Mouse (Mus musculus) retina, postnatal 7 days (tissue): ENCODE measurements around the gene Ttc21a.
"Not testable (repeated sequence)": the region's sequence is repeated elsewhere in the genome, so short reads cannot be mapped to it uniquely, and the experiment has no call there.

Experiments
- DNase-seq: peaks from one replicate; pipeline ENCODE4 v3.0.0-alpha.2; 2012; ENCODE audit warnings: low read depth, low spot score

The Ttc21a gene

DNA sequence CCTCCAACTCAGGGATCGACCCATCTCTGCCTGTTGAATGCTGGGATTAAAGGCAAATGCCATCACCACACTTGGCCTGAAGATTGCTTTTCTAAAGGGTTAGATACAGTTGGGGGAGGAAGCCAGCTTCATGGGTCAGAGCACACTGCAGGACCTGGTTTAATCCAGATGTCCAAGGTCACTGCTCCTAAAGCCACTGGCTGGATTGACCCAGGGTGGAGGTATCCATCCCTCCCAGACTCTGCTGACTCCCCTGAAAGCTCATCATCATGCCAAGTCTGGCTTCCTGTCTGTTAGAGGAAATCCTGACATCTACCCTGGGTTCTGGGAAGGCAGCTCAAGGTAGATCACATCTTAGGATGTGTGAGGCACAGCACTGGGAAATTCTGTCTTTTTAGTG, 61.4 kb downstream of the Ttc21a start:
- DNase-seq = no peak

DNA sequence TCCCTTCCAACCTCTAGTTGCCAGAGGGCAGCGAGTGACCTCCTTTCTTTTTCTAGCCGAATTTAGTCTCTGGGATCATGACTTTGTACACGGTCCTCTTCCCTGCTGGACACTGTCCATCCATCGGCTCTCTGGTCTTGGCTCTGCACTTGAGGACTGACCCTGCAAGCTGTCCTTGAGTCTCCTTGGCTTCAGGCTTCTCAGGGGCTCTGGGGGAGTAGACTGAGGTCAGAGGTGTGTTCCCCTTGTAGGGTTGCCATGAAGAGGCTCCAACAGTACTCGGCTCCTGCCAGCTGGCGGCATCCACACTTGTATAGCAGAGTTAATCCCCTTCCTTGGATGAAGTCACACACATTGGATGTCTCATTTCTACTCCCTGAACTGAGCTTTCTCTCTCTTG, 62.2 kb downstream of the Ttc21a start:
- no peak for DNase-seq

DNA sequence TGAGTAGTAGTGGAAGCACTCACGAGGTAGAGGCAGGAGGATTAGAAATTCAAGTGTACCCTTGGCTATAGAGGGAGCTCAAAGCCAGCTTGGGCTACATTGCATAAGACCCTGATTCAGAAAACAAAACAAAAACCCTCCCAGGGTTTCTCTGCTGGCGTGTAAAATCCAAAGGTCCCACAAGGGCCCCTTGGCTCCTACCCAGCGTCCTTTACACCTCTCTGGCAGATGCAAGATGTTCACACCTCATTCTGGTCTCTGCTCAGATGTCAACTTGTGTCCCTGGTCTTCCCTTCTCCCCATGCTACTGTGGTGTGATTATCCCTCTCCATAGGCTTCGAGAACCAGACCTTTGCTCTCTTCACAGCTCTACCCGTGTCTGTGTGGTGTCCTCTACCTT, 63.4 kb downstream of the Ttc21a start:
- no peak for DNase-seq

DNA sequence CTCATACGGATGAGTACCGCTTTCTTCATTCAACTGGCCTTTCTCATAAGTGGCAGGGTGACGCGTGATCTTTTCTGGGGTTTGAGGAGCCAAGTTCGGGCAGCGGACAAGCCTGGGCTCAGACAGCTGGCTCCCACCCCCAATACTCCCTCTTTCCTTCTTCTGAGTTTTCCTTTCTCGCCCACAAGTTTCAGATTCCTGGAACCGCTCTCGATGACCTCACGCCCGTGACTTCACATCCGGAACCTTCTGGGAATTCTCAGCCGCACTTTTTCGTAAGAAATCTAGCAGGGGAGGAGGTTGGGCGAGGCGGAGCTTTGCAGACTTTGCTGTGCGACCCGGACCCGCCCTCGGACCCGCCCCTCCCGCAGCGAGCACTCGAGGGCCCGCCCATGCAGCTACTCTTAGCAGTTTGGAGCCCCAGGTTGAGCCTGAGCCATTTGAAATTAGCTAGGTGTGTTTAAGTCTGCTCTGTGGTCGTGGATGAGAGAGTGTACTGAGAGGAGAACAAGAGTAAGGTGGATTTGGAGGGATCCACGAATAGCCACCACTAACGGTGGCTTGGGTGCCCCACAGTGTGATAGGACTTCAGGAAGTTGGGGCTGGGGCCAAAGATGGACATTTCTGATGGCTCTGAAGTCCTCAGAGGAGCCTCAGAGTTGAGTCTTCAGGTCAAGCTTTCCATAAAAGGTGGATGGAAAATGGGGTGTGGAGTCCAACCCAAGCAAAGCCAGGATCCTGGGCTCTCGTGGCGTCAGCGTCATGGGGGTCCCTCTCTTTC, 64.7 kb downstream of the Ttc21a start:
- no peak for DNase-seq

DNA sequence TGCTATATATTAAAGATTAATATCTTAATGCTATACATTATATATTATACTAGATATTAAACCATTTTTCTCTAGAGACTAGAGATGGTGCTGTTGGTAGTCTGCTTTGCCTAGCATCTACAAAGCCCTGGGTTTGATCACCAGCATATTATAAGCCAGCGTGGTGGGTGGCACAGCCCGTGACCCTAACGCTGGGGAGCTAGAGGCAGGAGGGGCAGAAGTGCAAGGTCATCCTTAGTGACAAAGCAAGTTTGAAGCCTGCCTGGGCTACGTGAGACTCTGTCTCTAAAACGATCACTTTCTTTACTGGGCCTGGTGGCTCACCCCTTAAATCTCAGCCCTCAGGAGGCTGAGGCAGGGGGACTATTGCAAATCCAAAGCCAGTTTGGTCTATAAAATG, 65.5 kb downstream of the Ttc21a start:
- DNase-seq = no peak

DNA sequence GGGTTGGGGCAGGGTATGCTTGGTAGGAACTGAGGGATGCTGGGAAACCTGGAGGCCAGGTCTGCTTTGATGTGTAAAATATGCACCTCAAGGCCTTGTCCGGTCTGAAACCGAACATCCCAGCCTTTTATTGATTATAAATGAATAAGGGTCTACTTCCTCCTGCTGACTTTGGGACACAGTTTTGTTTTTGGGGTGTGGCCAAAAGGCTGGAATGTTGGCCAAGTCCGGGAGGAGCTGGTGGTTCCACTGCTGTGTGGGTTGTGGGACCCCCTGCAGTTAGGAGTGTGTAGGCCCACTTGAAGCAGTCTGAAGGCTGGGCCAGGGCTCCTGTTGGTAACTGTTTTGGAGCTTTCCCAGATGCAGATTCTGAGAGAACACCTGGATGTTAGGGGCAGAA, 68.5 kb downstream of the Ttc21a start:
- no peak for DNase-seq

DNA sequence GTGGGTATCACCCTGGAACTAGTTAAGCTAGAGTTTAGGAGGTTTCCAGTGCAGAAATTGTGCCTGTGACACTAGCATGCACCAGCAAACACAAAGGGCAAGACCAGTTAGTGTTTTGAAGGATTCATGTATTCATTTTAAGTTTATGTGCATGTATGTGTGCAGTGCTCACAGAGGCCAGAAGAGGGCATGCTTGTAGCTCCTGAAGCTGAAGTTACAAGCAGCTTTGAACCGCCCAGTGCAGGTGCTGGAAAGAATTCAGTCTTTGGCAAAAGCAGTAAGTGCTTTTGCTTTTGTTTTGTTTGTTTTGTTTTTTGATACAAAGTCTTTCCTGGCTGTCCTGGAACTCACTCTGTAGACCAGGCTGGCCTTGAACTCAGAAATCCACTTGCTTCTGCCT, 70.4 kb downstream of the Ttc21a start:
- no peak for DNase-seq

DNA sequence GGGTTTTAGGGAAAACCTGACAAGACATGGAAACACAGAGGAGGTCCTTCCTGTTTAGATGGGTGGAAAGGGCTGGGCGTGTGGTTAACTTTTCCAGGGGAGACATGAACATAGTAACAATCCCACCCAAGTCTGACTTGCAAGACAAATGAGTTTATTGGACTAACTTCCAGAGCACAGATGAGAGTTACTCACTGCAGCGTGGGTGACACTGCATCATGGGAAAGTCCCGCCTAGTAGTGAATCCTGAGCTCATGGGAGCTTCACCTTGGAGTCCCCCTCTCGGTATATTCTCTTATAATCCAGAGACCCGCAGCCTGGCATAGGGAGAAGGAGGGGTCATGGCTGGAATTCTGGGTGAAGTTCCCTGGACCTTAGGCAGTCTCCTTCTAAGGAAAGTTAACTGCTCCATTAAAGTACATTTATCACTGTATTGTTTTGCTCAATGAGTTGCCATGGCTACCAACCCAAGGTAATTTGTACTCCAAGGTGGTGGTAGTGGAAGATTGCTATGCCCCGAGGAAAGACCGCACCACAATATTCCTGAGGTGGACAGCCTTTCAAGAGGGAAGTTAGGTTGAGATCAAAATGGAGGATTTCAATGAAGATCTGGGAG, 71.9 kb downstream of the Ttc21a start:
- no peak for DNase-seq

DNA sequence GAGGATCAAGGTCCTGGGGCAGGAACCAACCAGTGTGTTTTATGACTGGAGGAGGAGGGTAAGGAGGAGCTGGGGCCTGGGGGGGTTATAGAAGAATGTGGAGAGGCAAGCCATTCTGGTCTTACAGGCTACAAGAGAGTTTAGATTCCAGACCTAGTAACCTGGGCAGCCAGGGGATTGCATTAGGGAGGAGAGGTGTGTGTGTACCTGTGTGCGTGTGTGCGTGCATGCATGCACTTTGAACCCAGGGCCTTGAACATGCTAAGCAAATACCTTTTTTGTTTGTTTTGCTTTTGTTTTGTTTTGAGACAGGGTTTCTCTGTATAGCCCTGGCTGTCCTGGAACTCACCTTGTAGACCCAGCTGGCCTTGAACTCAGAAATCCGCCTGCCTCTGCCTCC, 72.5 kb downstream of the Ttc21a start:
- no peak for DNase-seq

DNA sequence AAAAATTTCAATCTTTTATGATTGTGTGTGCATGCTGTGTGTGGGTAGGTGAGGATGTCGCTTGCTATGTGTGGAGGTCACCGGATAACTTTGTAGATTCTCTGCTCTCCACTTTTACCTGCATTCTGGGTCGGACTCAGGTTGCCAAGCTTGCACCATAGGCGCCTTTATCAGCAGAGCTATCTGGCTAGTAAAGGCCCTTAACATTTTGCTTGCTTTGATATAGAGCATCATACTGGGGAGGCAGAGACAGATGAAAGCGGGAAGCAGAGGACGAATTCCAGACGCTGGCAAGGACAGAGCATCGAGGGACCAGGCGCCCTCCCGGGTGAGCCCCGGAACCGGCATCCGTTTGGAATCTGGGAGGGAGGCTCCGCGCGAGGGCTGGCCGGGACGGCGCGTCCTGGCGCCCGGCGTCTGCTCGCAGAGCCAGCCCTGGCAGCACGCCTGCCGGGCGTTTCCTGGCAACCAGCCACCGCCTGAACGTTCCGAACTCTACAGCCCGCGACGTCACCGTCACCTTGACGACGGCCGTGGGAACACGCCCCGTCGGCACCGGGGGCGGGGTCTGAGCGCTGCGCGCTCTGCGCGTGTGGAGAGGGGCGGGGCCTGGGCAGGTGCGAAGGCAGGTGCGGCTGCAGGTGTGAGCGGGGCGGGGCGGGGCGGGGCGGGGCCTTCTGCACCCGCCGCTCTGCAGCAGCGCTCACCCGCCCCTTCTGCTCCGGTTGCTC, 73.5 kb downstream of the Ttc21a start:
- DNase-seq = peak; percentile 89

DNA sequence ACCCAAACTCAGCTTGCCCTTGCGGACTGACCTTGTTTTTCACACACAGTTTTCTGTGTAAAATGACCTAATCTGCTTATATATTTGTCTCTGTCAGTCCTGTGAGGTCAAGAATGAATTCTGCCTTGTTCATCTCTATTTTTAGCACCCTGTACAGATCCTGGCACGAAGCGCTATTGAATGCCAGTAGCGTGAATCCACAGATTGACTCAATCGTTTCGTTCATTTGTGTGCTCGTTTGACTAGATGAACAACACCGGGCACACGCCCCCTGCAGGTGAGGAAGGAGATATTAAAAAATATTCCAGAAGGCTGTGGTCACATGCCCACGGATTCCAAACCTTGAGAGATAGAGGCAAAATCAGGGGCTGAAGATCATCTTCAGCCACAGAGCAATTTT, 74.1 kb downstream of the Ttc21a start:
- peak; percentile 58 for DNase-seq

DNA sequence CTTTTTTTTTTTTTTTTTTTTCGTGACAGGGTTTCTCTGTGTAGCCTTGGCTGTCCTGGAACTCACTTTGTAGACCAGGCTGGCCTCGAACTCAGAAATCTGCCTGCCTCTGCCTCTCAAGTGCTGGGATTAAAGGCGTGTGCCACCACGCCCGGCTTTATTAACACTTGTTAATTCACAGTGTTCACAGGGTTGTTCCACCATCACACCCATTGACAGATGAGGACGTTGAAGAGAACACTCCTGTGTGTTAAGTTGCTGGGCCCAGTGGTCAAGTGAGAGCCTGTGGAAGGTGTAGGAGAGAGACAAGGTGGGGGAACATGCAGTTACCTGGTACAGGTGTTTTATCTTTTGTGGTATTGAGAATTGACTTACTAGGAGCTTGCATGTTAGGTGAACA, 74.8 kb downstream of the Ttc21a start:
- DNase-seq = not testable (repeated sequence)

DNA sequence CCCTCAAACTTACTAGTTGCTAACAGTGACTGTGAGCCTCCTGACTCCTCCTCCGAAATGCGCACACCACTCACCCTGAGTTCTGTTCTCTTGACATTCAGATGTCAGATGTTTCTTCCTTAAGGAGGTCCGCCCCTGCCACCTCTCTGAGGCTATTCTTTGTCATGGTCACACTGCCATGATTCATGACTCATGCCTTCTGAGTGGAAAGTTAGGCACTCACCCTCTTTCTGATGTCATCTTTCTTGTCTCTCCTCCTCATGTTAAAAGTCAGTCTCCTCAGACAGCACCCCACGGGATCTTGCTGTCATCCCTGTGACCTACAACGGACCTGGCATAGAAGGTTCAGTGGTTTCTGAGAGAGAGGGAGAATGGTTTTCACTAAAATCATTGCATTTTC, 75.4 kb downstream of the Ttc21a start:
- DNase-seq = no peak

DNA sequence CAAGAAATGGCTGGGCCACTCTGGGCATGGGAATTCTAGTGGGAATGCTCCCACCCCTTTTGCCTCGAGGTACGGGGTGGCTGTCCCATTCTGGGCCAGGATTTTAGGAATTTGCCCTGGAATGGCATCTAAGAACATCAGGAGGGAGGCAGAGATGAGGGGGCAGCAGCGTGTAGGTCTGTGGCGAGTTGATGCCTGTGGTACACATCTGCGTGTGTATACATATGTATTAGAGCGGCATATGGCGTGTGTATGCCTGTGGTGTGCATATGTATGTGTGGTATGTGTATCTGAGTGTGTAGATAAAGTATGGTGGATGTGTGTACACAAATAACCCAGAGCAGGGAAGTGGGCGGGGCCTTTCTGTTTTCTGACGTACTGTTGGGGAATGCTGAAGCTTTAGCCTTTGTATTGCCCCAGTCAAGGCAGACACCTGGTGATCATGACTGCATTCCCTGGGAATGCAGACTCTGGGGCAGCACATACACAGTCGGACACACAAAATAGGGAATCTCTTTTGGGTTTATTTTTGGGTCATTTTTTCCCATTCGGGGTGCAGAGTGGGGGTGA, 75.9 kb downstream of the Ttc21a start:
- DNase-seq = no peak

DNA sequence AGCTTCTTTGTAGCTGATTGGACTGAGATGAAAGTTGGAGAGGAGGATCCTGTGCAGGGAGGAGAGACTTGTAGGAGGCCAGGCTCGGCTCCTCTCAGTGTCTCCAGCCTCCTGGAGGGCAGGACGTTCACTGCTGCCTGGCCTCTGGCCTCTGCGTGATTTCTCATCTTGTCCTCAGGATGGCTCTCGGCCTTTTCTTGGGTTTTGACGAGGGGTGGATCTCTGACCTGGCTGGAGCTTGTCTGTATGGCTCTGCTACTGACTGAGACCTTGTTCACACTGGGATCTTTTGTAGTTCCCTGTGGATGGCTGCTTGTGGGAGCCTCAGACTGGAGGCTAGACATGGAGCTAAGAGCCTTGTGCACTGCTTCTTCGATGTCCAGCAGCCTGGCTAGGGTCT, 77.4 kb downstream of the Ttc21a start:
- DNase-seq = no peak

DNA sequence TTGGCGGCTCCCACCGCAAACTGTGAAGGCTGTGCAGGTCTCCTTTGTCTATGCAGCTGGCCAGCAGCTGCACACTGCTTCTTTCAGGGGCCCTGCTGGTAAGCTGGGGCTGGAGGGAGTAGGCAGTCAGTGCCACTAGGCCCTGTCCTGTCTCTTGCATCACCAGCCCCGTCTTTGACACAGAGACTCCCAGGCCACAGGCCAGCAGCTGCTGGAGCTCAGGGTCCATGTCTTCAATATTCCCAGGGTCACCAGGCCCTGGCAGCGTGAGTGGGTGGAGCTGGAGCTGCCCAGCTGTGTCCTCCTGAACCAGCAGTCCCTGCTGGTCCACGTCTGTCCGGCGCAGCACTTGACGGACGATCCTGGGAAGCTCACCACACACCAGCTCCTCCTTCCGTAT, 79.5 kb downstream of the Ttc21a start:
- no peak for DNase-seq
